Mouse (Mus musculus): ENCODE results near the gene Spag6.

Spag6 gene

DNA sequence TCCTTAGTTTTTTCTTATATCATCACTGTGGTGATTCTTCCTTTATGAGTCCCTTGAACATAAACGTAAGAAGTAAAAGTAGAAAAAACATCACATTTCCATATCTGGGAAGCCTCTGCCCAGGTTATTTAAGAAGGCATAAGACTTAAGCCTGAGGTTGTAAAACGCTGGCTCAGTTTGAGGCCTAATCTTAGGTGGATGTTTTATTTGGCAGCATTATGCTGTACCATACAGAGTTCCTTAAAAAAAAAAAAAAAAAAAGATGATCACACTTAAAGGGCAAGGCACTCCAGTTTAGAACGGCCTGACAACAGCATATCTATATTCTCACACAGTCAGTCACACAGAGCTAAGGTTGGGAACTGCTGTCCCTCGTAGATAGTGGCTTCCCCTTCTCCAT is 32.0 kb downstream of the Spag6 start:
- no peak for DNase-seq (ENCODE audit: low read depth, low spot score)

DNA sequence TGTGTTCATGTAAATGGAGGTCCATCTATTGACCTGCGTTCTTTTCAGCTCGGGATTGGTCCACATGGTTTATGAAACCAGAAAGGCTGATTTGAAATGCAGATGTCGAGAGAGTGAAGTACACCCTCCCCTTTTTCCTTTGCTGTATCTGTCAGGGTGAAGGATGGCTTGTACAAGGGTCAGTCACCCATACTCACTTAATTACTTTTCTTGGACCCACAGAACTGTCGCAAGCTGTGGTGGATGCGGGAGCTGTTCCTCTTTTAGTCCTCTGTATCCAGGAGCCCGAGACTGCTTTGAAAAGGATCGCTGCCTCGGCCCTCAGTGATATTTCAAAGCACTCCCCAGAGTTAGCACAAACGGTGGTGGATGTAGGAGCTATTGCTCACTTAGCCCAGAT is 37.9 kb downstream of the Spag6 start:
- DNase-seq (ENCODE audit: low read depth, low spot score): no peak

DNA sequence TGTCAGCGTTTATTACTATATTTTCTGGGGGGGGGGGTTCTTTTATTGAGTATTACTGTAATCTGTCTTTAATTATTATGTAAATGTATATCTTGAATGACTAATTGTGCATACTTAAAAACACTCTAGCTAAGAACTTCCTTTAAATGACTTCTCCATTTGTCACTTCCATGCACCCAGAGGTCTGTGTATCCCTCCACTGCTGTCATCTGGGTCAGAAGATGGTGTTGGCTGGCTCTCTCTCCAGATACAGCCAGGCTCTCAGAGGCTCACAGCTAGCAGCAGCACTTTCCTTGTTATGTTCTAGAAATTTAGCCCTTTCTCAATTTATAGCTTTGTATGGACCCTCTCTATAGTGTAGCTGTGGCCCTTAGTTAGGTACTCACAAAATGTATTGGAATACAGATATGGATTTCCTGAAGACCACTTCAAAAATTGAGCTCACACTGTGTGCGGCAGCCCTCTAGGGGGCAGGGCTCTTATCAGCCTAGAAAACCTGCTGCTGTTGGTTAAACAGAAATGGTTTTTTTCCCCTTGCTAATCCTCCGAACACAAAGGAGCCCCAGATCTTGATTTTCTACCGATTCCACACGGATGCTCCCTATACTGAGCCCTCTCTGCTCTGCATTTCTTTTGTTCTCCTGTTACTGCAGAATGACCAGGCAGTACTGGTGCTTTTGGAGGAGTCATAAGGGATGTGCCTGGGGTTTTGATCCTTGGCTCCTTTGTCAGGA is 40.7 kb downstream of the Spag6 start:
- no peak for DNase-seq (ENCODE audit: low read depth, low spot score)

DNA sequence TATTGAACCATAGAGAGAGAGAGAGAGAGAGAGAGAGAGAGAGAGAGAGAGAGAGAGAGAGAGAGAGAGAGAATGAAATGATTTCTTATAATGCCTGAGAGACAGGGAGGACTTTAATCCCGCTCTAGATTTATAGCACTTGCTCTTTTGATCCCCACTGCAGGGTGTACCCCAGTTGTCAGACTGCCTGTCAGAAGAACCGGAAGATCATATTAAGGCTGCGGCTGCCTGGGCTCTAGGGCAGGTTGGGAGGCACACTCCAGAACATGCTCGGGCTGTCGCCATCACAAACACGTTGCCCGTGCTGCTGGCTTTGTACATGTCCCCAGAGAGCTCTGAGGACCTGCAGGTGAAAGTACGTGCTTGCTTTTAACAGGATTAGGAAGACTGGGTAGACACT is 43.2 kb downstream of the Spag6 start:
- DNase-seq (ENCODE audit: low read depth, low spot score): no peak

DNA sequence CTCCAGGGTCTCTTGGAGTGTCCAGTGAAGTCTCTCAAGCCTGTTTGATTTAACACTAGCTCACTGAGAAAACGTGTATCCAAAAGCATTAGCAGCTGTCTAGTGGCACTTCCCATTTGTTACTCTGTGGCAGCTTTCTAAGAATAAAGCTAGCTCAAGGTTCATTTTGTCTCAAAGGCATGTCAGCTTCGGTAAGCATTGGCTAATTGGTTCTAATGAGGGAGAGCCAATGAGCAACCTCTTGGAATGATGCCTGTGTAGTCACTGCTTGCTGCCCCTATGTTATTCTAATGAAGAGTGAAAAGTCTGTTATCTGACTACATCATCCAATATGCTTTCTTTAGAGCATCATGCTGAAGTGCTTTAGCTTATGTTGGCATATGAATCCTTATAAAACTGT is 45.4 kb downstream of the Spag6 start:
- DNase-seq (ENCODE audit: low read depth, low spot score): no peak

DNA sequence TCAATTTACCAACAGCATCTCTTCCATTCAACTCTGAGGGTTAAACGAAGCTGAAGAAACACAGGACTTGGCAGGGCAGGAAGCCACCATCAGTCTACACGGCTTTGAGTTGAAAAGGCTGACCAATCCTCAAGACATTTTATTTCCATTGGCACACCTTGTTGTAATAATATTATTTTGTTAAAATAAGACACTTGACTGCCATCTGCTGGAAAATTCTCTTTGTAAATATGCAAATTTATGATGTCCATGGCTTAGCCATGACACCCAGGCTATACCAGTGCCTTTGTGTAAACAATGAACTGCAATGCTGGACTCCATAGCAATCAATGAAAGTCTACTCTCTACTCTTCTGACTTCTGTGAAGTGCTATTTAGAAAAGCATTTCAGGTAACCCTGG is 62.3 kb downstream of the Spag6 start:
- no peak for DNase-seq (ENCODE audit: low read depth, low spot score)

DNA sequence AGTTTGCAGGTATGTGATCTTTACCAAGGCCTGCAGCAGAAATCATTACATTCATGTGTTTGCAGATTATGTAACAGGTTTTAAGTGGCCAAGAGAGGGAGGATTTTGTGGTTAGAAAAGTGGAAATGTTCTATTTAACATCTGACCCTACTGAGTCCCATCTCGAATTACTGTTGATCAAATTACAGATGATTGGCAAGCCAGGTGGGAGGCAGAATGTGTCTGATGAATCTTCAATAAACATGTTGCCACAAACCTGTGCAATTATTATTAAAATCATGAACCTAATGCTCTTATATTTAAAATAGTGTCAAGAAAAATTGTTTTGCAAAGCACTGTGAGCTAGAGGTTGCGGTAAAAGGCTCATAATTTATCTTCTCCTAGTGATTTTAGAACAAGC is 71.0 kb downstream of the Spag6 start:
- no peak for DNase-seq (ENCODE audit: low read depth, low spot score)

DNA sequence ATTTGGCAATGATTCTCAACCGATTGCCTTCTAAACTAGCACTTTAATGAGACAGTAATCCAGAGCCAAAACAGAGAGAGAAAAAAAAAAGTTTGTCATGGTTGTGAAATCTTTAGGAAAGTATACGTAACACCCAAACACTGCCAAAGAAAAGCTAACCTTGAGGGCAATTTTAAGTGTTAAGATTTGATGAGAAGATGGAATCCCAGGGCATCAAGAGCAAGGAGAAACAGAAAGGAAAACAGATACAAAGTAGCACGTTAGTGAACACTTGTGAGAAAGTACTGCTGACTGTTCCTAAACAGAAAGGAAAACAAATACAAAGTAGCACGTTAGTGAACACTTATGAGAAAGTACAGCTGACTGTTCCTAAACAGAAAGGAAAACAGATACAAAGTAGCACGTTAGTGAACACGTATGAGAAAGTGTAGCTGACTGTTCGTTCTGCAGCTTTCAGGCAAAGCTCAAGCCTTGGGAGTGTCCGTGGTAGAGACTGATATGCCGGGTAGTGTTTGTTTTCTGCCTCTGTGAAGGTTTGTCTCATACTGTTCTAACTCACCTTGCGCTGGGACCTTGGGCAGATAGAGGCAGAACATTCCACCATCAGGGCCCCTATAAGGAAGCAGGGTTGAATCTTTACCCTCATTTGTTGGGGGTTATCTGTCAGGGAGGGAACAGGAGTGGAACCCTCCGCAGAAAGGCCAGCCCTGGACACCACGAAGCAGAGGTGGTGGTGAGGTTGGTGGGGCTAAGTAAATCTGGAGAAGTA is 71.8 kb downstream of the Spag6 start:
- no peak for DNase-seq (ENCODE audit: low read depth, low spot score)

DNA sequence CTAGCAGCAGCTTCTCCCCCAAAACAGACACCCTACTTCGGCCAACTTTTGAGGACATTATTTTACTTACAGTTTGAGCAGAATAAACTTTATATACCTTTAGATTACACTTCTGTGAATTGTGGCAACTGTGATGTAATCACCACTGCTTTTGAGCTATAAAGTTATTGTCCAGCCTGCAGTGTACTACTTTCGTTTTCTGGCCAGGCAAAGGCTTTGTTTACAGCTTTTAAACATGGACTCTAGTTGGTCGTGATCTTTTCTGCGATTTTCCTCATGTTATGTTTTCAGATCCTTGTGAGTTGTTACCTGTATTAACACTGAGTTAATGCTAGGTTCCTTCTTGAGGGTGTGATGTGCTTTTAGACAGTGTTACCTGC is 72.6 kb downstream of the Spag6 start:
- no peak for DNase-seq (ENCODE audit: low read depth, low spot score)

DNA sequence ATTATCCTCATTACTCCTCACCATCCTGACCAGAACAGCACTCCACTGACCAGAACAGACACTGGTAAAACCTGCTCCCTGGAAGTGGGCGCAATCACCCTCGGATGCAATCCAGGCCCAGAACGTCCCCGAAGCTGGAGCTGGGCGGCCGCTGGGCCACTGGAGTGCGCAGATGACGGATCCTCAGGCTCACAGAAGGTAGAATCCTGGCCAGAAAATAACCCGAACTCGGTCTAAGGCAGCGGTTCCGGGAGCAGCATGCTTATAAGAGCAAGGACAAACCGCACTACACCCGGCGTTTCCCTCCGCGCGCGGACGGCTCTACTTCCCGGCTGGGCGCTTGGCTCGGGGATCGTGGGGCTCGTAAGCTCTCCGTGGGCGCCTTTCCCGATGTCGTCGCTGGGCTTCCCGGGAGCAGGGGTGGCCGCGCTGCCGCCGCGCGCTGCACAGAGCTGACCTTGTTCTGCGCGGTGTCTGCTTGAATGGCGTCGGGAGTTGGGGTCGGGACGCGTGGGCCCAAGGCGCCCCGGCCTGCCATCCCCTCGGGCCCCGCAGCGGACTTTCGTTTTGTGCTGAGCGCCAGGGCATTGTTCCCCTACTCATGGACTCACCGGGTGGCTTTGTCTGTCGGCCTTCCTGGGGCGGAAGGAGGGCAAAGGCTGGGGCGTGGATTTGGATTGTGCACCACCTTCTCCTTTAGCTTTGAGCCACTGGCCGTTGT is 73.1 kb downstream of the Spag6 start:
- peak; percentile 76 for DNase-seq (ENCODE audit: low read depth, low spot score)

DNA sequence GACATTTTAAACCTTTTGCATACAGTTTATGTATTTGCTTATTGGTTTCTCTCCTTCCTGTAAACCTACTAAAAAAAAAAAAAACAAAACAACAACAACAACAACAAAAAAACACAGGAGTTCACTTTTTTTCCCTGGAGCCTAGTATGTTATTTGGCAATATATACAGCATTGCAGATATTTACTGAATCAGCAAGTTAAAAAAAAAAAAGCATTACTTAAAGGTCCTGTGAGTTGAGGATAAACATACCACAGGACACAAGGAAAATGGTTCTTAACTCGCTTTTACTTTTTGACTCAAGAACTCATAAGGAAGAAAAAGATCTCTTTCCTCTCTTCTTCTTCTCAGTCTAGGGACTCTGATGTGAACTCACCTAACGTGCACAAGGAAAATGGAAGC is 74.6 kb downstream of the Spag6 start:
- no peak for DNase-seq (ENCODE audit: low read depth, low spot score)

DNA sequence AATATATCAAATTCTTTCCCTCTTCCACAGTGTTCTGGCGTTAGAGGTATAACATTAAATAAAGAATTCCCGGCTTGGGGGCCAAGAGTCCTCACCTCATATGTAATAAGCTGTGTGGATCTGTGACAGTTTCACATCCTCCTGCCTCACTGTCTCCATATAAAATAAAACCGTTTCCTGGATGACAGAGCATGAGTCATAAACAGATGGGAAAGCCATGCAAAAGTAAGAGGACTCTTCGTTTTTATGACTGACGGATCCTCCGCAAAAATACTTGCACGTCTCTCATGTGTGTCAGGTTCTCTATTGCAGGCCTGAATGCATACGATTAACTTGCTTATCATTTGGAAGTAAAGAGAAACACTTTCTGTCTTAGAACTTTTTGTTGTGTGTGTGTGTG is 78.6 kb downstream of the Spag6 start:
- no peak for DNase-seq (ENCODE audit: low read depth, low spot score)

DNA sequence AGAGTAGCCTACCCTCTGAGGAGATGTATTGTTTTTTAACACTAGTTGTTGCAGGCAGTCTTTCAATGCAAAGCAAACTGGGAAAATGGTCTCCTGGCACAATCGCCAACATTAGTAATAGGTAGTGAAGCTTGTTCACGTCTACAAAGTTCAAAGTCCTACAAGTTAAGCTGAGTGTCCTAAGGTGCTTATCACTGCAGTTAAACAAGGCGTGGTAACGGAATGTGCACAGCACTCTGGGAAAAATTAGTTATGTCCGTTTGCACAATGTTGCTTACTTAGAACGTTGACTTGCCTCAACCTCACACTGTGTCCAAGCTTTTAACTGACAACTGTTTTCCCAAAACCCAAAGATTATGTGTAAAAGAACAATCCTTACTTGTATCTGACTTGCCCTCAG is 80.5 kb downstream of the Spag6 start:
- DNase-seq (ENCODE audit: low read depth, low spot score): no peak

DNA sequence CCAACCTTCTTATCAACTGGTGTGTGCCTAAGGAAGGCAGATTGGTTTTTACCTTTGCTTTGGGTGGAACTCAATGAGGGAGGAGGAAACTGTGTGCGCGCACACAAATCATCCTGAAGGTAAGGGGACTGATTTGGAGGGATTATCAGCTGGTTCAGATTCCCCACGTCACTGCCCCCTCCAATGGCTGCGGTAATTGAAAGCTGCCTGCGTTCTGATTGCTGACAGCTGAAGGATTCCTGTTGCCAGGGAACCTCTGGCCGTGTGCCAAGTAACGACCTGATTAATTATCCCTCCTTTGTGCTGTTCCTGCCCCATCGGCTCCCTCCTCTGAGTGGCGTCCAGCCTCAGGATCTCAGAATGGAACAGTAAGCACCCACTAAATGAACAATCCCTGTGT is 84.4 kb downstream of the Spag6 start:
- DNase-seq (ENCODE audit: low read depth, low spot score): no peak

DNA sequence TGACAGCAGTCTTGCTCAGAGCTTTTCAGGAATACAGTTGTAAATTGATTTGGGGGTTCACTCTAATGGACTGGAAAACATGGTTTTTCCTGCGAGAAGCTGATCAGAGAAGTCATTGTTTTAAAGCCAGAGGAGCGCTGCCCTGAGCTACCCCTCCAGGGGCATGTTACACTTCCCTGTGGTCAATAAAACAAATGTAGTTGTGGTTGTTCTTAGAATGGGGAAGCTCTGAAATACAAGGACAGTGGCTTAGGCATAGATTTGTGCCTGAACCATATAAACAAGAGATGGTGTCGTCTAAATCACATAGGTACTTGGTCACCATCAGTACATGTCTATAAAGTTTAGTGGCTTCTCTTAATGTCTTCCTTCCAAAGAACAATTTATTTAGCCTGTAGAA is 86.0 kb downstream of the Spag6 start:
- DNase-seq (ENCODE audit: low read depth, low spot score): no peak

DNA sequence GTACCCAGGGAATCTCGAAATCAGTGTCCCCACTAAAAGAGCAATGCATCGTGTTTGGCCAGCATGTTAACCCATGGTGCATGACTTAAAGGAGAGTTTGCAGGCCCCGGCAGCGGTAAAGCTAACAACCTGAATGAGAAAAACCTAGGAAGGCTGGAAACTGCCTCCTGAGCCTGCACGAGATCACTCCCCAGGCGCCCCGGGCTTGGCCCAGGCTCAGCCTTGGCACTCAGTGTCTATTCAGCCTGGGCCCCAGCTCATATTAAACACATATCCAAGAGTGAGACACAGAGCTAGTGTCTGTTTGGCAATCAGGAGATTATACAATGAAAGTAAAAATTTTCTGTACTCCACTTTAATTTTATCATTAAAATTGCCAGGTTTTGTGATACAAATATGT is 87.5 kb downstream of the Spag6 start:
- no peak for DNase-seq (ENCODE audit: low read depth, low spot score)

DNA sequence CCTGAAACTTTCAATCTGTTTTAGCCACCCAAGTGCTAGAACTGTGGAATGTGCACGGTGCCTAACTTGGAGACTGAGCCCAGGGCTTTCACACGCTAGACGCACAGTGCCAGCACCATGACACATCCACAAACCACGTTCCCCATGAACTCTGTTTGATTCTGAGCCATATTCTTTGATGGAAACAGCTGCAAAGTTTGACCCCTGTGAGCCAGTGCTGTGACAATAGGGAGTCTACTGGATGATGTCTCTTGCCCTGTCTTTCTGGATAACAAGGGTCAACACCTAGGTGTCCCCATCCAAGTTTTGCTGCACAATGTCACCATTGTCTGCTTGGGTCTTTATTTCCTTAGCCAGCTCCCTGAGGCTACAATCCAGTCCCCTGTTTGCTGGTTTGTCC is 100.4 kb downstream of the Spag6 start:
- DNase-seq (ENCODE audit: low read depth, low spot score): no peak

DNA sequence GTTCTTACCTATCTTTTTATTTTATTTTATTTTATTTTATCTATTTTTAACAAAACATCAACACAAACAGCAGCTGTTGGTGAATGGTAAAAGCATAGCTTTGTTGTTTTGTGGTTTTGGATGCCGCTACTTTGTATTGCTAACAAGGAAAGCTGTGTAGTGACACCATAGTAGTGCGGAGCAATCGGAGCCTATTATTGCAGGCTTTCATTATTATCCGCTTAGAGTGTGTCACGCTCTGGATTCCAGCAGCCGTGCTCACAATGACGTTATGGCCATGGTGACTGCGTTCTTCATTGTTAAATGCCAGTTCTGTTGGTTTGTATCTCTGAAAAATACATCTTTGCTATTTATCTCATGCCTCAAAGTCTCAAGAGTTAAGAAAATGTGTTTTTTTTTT is 103.9 kb downstream of the Spag6 start:
- DNase-seq (ENCODE audit: low read depth, low spot score): no peak

DNA sequence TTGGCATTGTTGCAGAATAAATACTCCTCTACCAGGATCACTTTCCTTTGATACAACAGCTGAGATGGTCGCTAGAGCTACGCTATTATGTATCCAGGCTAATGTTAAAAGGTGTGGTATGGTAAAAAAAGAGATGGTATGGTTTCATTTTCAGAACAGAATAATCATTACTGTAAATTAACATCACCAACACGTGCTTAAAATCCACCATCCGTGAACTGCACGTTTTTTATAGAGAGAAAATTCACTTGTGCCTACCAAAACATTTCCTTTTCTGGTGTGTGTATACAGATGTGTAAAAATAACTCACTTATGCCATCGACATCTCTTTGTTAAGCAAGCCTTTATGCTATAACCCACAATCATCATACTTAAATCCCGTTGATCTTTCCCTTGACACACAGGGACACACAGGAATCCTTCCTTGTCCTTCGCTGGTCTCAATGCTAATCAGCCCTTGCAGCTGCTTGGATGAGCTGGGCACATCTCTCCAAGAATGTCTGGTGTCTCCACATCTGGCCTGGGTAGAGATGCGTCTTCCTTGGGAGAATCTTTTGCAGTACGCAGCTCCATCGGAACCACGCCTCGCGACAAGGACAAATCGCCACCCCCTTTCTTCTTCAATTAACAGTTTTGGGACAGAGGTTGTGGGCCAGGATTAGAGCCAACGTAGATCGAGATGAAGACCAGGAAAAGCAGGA is 105.6 kb downstream of the Spag6 start:
- DNase-seq (ENCODE audit: low read depth, low spot score): no peak
